Mouse (Mus musculus): ENCODE measurements around the gene Atg4d. TPM values are rescaled to one million over a fixed set of nuclear protein-coding genes. Genes with fewer than 3 reads are reported as not detected.
"Not testable (repeated sequence)": the region's sequence is repeated elsewhere in the genome, so short reads cannot be mapped to it uniquely, and the experiment has no call there.

The Atg4d gene
- total RNA-seq, 2 experiments from 2014 or later = 3.9 to 6.1 TPM

DNA sequence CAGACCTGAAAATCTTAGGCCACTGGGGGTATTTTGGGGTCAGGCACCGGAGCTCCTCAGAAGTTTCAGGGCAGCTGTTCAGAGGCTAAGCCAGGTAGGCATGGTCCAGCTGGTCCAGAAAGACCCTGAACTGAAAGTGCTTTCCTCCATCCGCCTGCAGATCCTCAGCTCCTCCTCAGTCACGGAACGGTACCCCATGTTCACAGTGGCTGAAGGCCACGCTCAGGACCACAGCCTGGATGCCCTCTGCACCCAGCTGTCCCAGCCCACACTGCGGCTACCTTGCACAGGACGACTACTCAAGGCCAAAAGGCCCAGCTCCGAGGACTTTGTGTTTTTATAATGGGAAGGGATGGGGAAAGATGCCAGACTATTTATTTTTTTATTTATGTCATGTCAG, 8.0 kb downstream of the Atg4d start:
- ATAC-seq (replicated peaks; ENCODE audit: poor library complexity) = no peak

DNA sequence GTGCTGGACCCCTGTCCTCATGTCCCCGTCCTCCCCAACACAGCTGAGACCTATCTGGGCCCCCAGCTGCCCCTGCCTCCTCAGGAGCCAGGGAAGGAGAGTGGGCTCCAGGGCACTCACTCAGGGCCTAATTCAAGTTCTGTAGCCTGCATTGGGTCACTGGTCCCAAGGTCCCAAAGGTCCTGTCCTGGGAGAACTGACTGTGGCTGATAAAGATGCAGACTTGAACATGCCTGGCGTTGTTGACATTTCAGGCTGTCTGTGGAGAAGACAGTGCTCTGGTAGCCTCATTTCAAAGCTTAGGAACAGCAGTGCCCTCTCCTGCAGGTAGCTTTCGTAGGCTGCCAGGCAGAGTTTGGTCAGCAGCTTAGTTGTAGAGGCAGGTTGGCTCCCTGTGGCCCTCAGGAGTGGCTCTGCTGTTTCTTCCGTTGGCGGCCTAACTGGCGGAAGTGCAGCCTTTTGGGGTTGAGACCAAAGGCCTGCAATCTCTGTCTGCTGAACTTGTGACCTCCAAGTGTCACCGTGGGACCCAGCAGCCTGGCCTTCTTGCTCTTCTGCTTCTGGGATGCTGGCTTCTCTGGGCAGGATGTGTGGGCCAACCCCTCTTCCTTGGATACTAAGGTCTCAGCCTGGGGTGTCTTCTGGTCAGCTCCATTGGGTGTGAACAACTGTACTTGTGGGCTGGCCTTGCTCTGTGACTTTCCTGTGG, 8.6 kb downstream of the Atg4d start:
- no peak for ATAC-seq (replicated peaks; ENCODE audit: poor library complexity)

DNA sequence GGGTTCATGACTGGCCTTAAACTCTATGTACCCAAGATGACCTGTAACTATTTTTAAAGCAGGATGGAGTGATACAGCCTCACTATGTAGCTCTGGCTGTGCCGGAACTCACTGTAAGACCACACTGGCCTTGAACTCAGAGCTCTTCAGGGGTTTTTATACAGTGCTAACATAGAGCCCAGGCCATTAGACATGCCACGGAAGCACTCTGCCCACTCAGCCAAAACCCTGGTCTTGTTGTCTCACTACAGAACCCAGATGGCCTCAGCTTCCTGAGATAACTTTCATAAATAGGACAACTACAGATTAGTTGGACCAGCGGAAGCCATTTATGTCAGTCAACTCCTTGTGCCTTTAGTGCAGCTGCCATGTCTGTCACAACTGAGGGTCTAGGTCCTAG, 9.2 kb downstream of the Atg4d start:
- ATAC-seq (replicated peaks; ENCODE audit: poor library complexity) = no peak

DNA sequence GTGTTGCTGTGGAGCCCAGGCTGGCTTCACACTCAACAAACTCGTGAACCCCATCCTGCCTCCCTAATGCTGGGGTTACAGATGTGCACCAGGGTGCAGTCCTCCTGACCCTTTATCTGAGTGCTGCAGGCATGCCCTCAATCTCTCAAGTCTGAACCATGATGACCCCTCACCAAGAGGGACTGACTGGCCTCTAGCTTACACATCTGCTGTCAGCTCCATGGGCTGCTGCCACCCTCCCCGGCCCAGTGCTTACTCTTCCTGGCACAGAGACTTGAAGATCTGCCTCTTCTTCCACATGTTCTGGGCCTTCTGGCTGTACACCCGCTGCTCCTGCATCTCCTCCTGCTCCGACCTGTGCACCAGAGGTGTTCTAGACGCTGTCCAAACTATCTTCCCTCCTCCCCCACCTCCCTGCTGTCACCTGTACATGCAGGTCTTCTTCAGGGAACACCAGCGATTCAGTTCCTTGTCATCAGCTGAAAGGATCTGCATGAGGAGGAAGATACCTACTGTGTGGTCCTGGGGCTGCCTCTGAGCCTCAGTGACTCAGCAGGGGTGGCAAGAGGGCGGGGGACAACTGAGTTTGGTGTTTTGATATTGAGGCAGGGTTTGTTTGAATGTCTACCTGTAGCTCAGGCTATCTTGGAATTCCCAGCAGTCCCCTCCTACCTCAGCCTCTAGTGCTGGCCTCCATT, 10.1 kb downstream of the Atg4d start:
- no peak for ATAC-seq (replicated peaks; ENCODE audit: poor library complexity)

DNA sequence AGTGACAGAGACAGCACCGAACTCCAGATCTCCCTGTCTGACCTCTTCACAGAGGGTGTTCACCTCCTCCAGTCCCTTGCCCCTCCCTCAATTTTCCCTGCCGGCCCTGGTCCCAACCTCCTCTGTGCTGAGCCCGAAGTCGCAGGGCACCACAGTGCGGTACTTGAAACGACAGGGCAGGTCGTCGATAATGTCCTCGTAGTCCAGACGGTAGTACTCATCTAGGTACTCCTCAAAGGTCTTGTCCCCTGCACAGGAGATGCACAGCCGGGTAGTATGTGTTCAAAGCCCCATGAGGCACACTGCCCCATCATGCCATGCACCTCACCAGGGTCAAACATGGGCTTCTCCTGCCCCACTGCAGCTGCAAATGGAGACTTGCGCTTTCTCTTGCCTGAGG, 10.6 kb downstream of the Atg4d start:
- ATAC-seq (replicated peaks; ENCODE audit: poor library complexity) = no peak

DNA sequence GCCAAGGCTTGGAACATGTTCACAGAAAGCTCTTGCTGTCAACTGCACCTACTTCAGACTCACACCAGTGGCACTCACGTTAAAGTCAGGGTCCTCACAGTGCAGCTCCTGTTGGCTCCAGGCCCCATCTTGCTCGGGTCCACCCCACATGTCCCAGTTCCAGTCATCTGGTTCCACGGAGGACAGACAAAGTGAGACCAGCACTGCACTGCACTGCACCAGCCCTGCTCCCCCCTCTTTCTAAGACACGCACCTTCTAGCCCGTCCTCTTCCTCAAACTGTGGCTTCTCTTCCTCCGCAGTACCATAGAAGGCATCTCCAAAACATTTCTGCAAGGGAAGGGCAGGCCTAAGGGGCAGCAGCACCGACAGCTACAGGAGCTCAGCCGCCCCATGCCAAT, 11.2 kb downstream of the Atg4d start:
- ATAC-seq (replicated peaks; ENCODE audit: poor library complexity) = no peak

DNA sequence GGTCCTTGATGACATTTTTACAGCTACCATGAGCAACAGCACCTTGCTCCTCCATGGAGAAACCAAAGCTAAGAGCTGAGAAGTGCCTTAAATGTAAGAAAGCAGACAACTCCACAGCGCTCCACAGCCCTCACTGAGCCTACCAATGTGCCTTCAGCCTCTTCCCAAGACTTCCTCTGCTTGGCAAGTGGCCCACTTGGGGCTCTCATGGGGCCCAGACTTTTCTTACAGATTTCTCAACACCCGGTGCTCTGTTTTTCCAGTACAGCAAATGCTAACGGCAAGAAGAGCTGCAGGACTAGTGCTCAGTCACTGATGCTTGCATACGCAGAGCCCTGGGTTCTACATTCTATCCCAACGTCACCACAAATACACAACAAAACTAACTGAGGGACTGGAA, 12.7 kb downstream of the Atg4d start:
- ATAC-seq (replicated peaks; ENCODE audit: poor library complexity) = no peak

DNA sequence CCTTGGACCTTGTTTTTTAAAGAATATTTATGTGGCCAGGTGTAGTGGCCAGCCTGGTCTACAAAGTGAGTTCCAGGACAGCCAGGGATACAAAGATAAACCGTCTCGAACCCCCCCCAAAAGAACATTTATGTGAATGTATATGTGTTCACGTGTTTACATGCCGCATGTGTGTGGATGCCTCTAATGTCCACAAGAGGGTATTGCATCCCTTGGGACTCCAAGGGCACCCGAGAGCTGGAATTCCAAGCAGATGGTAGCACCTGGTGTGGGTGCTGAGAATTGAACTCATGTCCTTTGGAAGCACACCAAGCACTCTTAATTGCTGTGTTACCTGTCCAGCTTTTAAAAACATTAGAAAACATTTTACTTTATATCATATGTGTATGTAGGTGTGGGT, 18.5 kb downstream of the Atg4d start:
- no peak for ATAC-seq (replicated peaks; ENCODE audit: poor library complexity)

DNA sequence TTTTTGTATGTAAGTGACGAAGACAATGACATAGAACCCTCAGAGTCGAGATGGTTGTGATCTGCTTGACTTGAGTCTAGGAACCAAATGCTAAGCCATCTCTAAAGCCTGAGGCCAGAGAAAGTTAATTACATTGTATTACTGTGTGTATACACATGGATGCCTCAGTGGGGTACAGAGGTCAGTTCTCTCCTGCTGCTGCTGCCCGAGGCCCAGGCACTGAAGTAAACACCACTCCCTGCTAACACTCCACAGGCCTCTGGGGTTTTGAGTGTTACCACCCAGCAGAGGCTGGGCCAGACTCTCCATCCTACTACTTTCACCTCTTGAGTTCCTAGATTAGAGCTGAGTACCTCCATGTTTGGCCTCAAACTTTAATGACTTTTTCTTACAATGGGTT, 18.9 kb downstream of the Atg4d start:
- no peak for ATAC-seq (replicated peaks; ENCODE audit: poor library complexity)

DNA sequence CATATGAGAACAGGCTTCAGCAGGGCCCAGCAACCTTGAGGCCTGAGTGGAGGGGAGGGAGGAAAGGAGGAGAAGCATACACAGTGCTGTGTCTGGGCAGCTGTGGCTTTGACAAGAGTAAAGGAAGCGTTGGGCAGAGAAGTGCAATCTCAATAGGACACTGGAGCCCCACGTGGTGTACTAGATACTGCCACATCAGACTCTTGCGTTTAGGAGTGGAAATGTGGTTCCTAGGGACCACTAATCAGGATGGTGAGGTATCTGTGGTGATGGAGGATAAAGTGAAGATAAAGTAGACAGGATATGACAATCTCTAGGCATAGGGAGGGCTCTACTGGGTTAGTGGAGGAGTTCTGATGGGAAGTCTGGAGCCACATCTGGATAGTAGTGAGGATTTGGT, 21.7 kb downstream of the Atg4d start:
- peak; percentile 5; the same call in 1 of the 2 replicates for ATAC-seq (replicated peaks; ENCODE audit: poor library complexity)

DNA sequence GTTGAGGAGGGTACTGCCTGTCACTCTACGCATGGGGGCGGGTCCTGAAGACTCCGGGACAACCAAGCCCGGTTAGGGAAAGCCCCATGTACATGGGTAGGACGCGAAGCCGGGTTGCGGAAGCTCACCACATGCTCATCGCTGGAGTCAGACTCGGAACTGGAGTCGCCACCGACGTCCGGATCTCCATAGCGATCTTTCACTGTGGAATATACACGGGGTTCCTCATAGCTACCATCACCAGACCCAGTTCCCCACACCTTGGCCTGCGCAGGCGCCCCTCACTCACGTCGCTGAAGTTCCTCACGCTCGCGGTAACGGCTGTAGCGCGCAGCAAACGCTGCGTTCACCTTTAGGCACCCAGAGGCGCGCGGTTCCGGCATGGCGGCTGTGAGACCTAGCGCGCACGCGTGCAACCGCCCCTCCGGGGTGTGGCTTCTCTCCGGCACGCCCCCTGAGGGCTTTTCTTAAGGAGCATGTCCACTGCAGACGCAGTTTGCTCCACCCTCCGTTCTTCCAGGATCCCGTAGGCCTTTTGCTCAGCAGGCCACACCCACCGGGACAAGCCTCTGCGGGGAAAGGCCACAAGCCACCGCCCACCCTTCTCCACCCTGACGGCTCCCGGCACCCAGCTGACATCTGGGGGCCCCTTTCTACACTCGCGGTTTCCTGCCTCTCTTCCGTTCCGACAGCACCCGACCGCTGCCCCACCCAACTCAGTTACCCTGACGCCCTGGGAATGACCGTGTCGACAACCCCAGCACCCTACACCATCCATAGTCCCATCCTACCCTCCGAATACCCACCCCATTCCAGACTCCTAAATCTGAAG, 22.7 kb downstream of the Atg4d start, which contains the start of gene Kri1:
Gene Kri1 (minus strand): TSS at position 399 of the 832 bp plus-strand sequence.
- ATAC-seq (replicated peaks; ENCODE audit: poor library complexity) = peak; percentile 67

DNA sequence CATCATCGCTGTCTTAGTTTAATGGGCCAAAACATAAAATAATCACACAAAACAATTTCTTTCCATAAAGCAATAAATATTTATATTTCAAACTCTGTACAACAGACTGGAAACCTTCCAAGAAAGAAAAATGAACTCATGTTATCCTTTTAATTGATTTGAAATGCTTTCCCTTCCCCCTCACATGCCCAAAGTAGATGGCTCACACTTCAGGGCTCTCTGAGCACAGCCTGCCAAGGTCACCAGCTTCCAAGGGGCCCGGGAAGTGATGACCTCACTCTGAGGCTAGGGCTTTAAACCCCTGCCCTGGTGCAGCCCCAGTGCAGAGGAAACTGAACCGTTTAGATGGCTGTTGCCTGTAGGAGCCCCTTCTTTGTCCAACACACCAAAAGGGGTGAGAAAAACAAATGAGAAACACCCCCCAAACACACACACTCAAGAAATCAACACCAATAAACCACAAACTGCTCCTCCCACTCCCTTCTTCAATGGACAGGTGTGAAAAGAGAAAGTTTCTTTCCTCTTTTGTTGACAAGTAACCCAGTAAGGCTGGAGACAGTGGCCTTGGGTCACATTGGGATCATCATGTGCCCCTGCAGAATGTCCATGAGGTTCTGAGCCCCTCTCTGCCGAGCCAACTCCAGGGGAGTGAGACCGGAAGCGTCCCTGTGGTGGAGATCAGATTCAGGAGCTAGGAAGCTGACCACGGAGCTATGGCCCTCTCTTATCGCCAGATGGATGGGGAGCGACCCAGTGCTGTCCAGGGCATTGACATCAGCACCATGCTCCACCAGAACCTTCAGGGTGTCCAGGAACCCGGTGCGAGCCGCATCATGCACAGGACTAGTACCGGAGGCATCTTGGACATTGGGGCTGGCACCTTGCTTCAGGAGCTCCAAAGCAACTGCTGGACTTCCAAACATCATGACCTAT, 23.6 kb downstream of the Atg4d start:
- no peak for ATAC-seq (replicated peaks; ENCODE audit: poor library complexity)

DNA sequence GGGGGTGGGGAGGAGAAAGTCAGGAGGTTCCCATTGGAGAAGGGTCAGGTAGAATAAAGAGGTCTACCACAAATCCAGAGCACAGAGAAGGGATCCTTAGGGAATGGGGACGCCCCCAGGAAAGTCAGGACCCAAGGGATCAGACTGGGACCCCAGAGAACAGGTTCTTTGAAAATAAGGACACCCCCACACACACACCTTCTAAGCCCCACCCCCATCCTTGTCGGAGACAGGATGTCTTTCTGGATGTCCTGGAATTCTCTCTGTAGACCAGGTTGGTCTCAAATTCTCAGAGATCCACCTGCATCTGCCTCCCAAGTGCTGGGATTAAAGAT, 24.2 kb downstream of the Atg4d start:
- ATAC-seq (replicated peaks; ENCODE audit: poor library complexity) = no peak

DNA sequence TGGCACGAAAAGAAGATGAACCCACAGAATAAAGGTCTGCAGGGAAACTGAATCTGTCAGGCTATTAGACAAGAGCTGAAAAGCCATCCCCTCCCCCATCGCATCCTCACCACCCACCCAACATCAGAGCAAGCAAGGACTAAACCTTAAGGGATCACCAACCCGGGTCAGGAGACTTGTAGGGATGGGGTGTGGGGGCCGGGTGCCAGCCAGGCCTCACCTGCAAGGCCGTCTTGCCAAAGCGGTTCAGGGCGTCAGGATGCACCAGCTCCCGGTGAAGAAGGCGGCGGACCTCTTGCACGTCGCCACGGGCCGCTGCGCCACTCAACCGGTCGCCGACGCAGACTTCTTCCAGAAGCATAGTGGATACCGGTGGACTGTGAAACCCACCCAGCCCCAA, 25.5 kb downstream of the Atg4d start:
- peak; percentile 1 for ATAC-seq (replicated peaks; ENCODE audit: poor library complexity)

DNA sequence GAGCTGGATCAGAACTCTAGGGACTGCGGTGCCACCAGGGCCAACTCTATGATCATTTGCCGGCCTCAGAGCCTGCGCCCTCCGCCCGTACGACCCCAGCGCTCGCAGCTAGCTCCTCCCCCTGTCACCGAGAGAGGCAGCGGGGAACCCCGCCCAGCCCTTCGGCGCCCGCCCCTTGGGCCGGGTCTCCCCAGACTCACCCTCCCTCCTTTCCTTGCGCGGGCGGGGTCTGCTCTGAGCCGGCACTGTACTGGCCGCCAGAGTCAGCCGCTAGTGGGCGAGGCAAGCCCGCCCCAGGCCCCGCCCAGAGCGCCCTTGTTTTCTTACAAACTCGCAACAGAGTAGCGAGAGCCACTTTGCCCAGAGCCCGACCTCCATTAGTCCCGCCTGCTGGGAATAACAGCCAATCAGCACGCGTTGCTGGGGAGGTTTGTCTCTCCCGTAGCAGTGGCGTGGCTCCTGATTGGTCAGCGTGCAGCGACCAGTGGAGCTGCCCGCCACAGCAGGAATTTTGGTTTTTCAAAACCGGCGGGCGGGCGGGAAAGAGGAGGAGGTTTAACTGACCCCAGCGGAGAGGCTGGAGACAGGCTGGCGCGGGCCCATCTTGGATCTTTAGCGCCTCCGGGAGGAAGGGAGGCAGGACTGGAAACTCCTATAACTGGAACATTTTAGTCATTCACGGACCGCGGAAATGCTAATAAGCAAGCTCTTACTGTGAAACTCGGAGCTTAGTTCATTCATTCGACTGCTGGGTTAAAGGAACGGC, 26.1 kb downstream of the Atg4d start, which contains the start of gene Cdkn2d:
Gene Cdkn2d (minus strand): TSS at position 386 of the 766 bp plus-strand sequence.
- peak; percentile 65 for ATAC-seq (replicated peaks; ENCODE audit: poor library complexity)

DNA sequence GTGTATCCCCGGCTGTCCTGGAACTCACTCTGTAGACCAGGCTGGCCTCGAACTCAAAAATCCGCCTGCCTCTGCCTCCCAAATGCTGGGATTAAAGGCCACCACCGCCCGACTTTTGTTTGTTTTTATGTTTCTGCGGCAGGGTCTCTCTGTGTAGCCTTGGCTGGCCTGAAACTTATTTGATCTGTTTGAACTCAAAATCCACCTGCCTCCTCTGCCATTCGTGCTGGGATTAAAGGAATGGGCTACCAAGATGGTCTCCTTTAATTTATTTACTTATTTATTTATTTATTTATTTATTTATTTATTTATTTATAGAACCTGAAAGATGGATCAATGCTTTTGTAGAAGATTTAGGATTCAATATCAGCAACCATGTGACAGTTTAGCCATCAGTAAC, 26.8 kb downstream of the Atg4d start:
- not testable (repeated sequence) for ATAC-seq (replicated peaks; ENCODE audit: poor library complexity)

DNA sequence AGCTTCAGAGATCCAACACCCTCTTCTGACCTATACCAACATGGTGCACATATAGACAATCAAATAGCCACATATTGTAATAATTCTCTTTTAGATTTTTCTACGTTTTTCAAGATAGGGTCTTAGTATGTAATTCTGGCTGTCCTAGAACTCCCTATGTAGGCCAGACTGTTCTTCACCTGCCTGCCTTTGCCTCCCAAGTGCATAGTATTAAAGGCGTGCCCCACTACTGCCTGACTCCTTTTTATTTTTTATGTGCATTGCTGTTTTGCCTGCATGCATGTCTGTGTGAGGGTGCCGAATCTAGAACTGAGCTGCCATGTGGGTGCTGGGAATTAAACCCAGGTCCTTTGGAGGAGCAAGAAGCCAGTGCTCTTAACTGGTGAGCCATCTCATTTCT, 27.2 kb downstream of the Atg4d start:
- no peak for ATAC-seq (replicated peaks; ENCODE audit: poor library complexity)

DNA sequence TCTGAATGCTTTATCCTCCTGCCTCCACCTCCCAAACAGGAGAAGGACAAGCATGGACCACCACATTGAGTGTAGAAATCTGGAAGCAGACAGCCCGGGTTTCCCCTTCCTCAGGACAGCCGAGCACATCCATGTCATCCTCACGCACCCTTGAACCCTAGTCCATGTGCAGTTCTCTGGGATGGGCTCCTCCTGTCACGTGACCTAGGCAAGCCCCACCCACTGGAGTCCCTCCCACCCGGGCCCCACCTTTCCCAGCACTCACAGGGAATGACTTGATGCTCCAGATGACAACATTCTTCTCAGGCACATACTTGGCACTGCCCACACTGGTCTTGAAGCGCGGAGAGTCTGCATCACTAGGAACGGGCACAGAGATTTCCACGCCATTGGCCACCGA, 33.9 kb downstream of the Atg4d start:
- ATAC-seq (replicated peaks; ENCODE audit: poor library complexity) = no peak

DNA sequence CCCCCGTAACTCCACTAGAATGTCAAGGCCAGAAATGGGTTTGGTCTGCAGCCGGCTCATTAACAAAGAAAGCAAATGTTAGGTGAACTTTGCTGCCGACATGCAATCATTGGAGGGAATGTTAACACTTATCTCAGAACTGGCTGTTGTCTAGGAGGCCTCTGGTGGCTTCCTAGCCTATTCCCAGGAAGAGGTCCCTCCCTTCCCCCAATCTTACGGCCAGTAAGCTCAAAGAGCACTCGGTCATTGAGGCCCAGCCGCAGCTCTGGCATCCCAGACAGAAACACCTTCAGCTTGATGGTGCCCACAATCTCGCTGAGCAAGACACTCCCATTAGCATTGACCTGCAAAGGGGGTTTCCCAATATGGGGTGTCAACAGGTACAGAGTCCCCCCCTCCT, 40.0 kb downstream of the Atg4d start:
- ATAC-seq (replicated peaks; ENCODE audit: poor library complexity) = no peak

Measured in megakaryocyte progenitor cell, adult 5-6 weeks (primary cell).